Mouse (Mus musculus): ENCODE data around the gene Ankzf1. TPM values are rescaled to one million over a fixed set of nuclear protein-coding genes. Genes with fewer than 3 reads are reported as not detected.
A peak's percentile ranks its signal among the peaks of the same experiment; 100 is the strongest.
"Not testable (repeated sequence)": the region's sequence is repeated elsewhere in the genome, so short reads cannot be mapped to it uniquely, and the experiment has no call there.

Ankzf1 gene
- total and polyA plus RNA-seq, 3 experiments: 8.7 to 15.1 (median 11.2) TPM

GRCm38 (mm10) chr1:75231224-75231623, 39.3 kb downstream of the Ankzf1 start:
- no peaks in the 10 kb centered on the region for H3K36me3 ChIP-seq (ENCODE audit: control insufficient read depth, insufficient read depth, low read length)
- no peak overlapping the region for H3K4me3 ChIP-seq
- intact Hi-C loops (cut with DNase I): no loop called here
- 75% methylated on average over 4 of the region's 4 CpGs for WGBS
- peaks cover 5% of the 10 kb centered on the region for H3K4me1 ChIP-seq (ENCODE audit: control insufficient read depth, insufficient read depth, low read length)
- no peaks in the 10 kb centered on the region for H3K27me3 ChIP-seq (ENCODE audit: control insufficient read depth, insufficient read depth, low read length)
- H3K79me2 ChIP-seq (replicated peaks; ENCODE audit: control insufficient read depth, insufficient read depth, low read length): no peaks in the 10 kb centered on the region
- TF ChIP-seq CTCF (IDR thresholded peaks at IDR 0.05) (no peak), EP300 (IDR thresholded peaks at IDR 0.05; ENCODE audit: insufficient read depth, low read depth, low read length) (no peak), POLR2A (IDR thresholded peaks at IDR 0.05; ENCODE audit: insufficient read depth, low read depth, low read length) (no peak)
- no peak overlapping the region for H3K27ac ChIP-seq
- no peak for DNase-seq
- H3K9ac ChIP-seq (ENCODE audit: low read depth, low read length): no peak overlapping the region

GRCm38 (mm10) chr1:75231664-75232152, 39.8 kb downstream of the Ankzf1 start, which contains the start of gene A630095N17Rik:
Gene A630095N17Rik (minus strand): TSS chr1:75232102.
- intact Hi-C loops (cut with DNase I): no loop called here
- Histone ChIP-seq H3K27ac (no peak within 1 kb of the TSS), H3K4me1 (ENCODE audit: control insufficient read depth, insufficient read depth, low read length) (peaks cover 5% of the 10 kb centered on the region), H3K36me3 (ENCODE audit: control insufficient read depth, insufficient read depth, low read length) (no peaks in the 10 kb centered on the region), H3K4me3 (no peak within 1 kb of the TSS), H3K79me2 (replicated peaks; ENCODE audit: control insufficient read depth, insufficient read depth, low read length) (no peaks in the 10 kb centered on the region), H3K27me3 (ENCODE audit: control insufficient read depth, insufficient read depth, low read length) (no peaks in the 10 kb centered on the region), H3K9ac (ENCODE audit: low read depth, low read length) (no peak within 1 kb of the TSS)
- WGBS: 71% methylated on average over 5 of the region's 5 CpGs
- TF ChIP-seq POLR2A (IDR thresholded peaks at IDR 0.05; ENCODE audit: insufficient read depth, low read depth, low read length) (no peak), EP300 (IDR thresholded peaks at IDR 0.05; ENCODE audit: insufficient read depth, low read depth, low read length) (no peak), CTCF (IDR thresholded peaks at IDR 0.05) (no peak)
- no peak for DNase-seq

- H3K36me3 ChIP-seq (ENCODE audit: control insufficient read depth, insufficient read depth, low read length); H3K27me3 ChIP-seq (ENCODE audit: control insufficient read depth, insufficient read depth, low read length); H3K9ac ChIP-seq (ENCODE audit: low read depth, low read length); H3K4me3 ChIP-seq; H3K27ac ChIP-seq; H3K79me2 ChIP-seq (replicated peaks; ENCODE audit: control insufficient read depth, insufficient read depth, low read length); DNase-seq; intact Hi-C loops (cut with DNase I); H3K4me1 ChIP-seq (ENCODE audit: control insufficient read depth, insufficient read depth, low read length): not testable (repeated sequence)
- peak; percentile 39 for TF ChIP-seq CTCF (IDR thresholded peaks at IDR 0.05)
- 64% methylated on average over 4 of the region's 4 CpGs for WGBS
These were observed 40.5 kb downstream of the Ankzf1 start for GRCm38 (mm10) chr1:75232489-75232888.

DNA sequence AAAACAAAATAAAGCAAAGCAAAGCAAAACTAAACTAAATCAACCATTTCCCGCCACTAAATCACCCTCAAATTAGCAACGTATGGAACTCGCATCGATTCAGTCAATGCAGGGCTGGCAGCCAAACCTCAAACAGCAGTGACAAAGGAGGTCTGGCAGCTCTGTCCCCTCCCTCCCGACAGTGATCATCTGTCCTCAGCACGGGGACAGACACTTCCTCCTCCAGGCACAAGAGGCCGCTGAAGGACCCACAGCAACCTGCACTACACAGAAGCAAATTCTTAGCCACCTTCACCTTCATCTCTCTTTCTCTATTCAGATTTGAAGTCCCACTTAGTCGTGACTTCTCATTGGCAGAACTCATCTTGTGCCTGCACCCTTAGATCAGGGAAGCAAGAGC, 42.7 kb downstream of the Ankzf1 start:
- peaks cover 9% of the 10 kb centered on the region for H3K4me1 ChIP-seq (ENCODE audit: control insufficient read depth, insufficient read depth, low read length)
- H3K9ac ChIP-seq (ENCODE audit: low read depth, low read length): peak overlapping the region; percentile 46; the same call in 1 of the 2 replicates
- peak overlapping the region; percentile 36 for H3K27ac ChIP-seq
- DNase-seq: peak; percentile 76 to 79
- no peaks in the 10 kb centered on the region; the same call in 1 of the 2 replicates for H3K36me3 ChIP-seq (ENCODE audit: control insufficient read depth, insufficient read depth, low read length)
- no peak overlapping the region for H3K4me3 ChIP-seq
- no peaks in the 10 kb centered on the region for H3K79me2 ChIP-seq (replicated peaks; ENCODE audit: control insufficient read depth, insufficient read depth, low read length)
- peak; percentile 69 for TF ChIP-seq EP300 (IDR thresholded peaks at IDR 0.05; ENCODE audit: insufficient read depth, low read depth, low read length)
- peak; percentile 92 for TF ChIP-seq CTCF (IDR thresholded peaks at IDR 0.05)
- TF ChIP-seq POLR2A (IDR thresholded peaks at IDR 0.05; ENCODE audit: insufficient read depth, low read depth, low read length): peak; percentile 19; the same call in 1 of the 2 replicates
- intact Hi-C loops (cut with DNase I): loop anchor here (2.0 to 5.0 kb wide), 2 partner anchors 24 to 83 kb away; partner anchors contain the start of genes Dnpep, Glb1l and Stk16
- no peaks in the 10 kb centered on the region for H3K27me3 ChIP-seq (ENCODE audit: control insufficient read depth, insufficient read depth, low read length)
- WGBS: under 1% methylated on average over 8 of the region's 8 CpGs

DNA sequence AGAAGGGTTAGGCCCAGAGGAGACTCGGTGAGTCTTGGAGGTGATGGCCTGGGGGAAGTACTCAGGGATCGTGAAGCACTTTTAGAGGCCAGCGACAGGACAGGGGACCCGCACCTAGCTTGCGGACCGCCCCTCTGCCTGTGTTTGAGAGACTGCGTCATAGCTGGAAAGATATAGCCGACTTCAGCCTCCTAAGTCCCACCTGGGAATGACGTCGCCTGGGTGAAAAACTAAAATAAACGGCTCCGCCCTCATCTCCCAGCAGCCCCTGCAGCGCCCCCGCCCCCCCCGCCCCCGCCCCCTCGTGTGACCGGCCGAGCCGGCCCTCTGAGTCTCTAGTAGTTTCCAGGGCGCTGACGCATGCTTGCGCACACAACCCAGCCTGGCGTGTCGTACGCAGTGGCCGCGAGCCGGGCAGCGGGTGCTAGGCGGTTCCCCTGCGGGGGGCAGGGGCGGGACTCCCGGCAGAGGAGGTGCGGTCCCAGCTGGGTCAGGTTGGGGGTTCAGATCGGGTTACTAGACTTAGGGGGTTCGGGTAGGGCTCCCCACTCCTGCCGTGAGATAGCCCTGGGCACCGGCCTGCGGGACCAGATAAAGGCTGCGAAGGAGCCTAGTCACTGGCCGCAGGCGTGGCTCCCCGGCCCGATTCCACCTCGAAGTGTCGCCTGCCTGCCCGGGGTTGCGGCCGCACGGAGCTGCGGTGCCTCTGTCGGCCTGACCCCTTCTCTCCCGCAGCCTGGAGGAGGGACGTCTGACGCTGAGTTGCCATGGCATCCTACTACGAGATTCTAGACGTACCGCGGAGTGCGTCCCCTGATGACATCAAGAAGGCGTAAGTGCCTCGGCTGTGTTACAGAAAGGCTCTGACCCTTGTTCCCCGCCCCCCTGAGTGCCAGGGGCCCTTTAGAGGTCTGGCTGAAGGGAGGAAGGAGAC, 44.4 kb downstream of the Ankzf1 start, which contains the start of gene Dnajb2:
Gene Dnajb2, plus strand, starts transcription at position 290 of the 934 bp plus-strand sequence.
- Histone ChIP-seq H3K27ac (peak within 1 kb of the TSS; percentile 94), H3K9ac (ENCODE audit: low read depth, low read length) (peak within 1 kb of the TSS; percentile 96), H3K4me1 (ENCODE audit: control insufficient read depth, insufficient read depth, low read length) (peaks cover 9% of the 10 kb centered on the region), H3K4me3 (peak within 1 kb of the TSS; percentile 95), H3K36me3 (ENCODE audit: control insufficient read depth, insufficient read depth, low read length) (no peaks in the 10 kb centered on the region; the same call in 1 of the 2 replicates), H3K27me3 (ENCODE audit: control insufficient read depth, insufficient read depth, low read length) (no peaks in the 10 kb centered on the region), H3K79me2 (replicated peaks; ENCODE audit: control insufficient read depth, insufficient read depth, low read length) (no peaks in the 10 kb centered on the region)
- WGBS: under 1% methylated on average over 63 of the region's 64 CpGs
- TF ChIP-seq POLR2A (IDR thresholded peaks at IDR 0.05; ENCODE audit: insufficient read depth, low read depth, low read length) (peak; percentile 98), EP300 (IDR thresholded peaks at IDR 0.05; ENCODE audit: insufficient read depth, low read depth, low read length) (peak; percentile 35; the same call in 1 of the 2 replicates), CTCF (IDR thresholded peaks at IDR 0.05) (no peak)
- peak; percentile 93 to 94 for DNase-seq
- intact Hi-C loops (cut with DNase I): loop anchor here (1.0 to 5.0 kb wide), 4 partner anchors 11 to 81 kb away; partner anchors contain the start of gene Dnpep

All from heart, adult 2 months (tissue).